Mouse (Mus musculus): ENCODE data around the gene Gjc2. TPM values are rescaled to one million over a fixed set of nuclear protein-coding genes. Genes with fewer than 3 reads are reported as not detected.

Gene Gjc2
- polyA plus RNA-seq, 1 experiment from 2014 or later: 0.25 TPM

Other genes with a start within 250 kb of the Gjc2 start
- gene Rnf187, start 244.3 kb downstream of the Gjc2 start, polyA plus RNA-seq (2015; fragmentation: Nextera tagmentation; extraction: Ambion mirVana): 245 and 261 TPM in 2 replicates
- 35.8 and 40.7 TPM in 2 replicates for gene Hist3h2ba, start 234.3 kb downstream of the Gjc2 start, polyA plus RNA-seq (2015; fragmentation: Nextera tagmentation; extraction: Ambion mirVana)
- gene Hist3h2a, start 228.5 kb downstream of the Gjc2 start, polyA plus RNA-seq (2015; fragmentation: Nextera tagmentation; extraction: Ambion mirVana): 29.6 and 29.9 TPM in 2 replicates
- gene Trim17, start 228.5 kb downstream of the Gjc2 start, polyA plus RNA-seq (2015; fragmentation: Nextera tagmentation; extraction: Ambion mirVana): 0.87 and 1.7 TPM in 2 replicates
- gene Trim11, start 205.1 kb downstream of the Gjc2 start, polyA plus RNA-seq (2015; fragmentation: Nextera tagmentation; extraction: Ambion mirVana): 23.8 and 24.0 TPM in 2 replicates
- gene Obscn, start 46.8 kb downstream of the Gjc2 start, polyA plus RNA-seq (2015; fragmentation: Nextera tagmentation; extraction: Ambion mirVana): 1.5 and 1.7 TPM in 2 replicates
- 3.5 and 4.4 TPM in 2 replicates for gene Iba57, start 19.5 kb downstream of the Gjc2 start, polyA plus RNA-seq (2015; fragmentation: Nextera tagmentation; extraction: Ambion mirVana)
- 136 and 138 TPM in 2 replicates for gene Guk1, start 9.0 kb upstream of the Gjc2 start, polyA plus RNA-seq (2015; fragmentation: Nextera tagmentation; extraction: Ambion mirVana)
- gene Mrpl55, start 19.3 kb upstream of the Gjc2 start, polyA plus RNA-seq (2015; fragmentation: Nextera tagmentation; extraction: Ambion mirVana): 90.5 and 91.5 TPM in 2 replicates
- 34.1 and 37.4 TPM in 2 replicates for gene 2310033P09Rik, start 25.1 kb upstream of the Gjc2 start, polyA plus RNA-seq (2015; fragmentation: Nextera tagmentation; extraction: Ambion mirVana)
- 702 and 716 TPM in 2 replicates for gene Arf1, start 45.1 kb upstream of the Gjc2 start, polyA plus RNA-seq (2015; fragmentation: Nextera tagmentation; extraction: Ambion mirVana)
- gene Wnt3a, start 107.5 kb upstream of the Gjc2 start, polyA plus RNA-seq (2015; fragmentation: Nextera tagmentation; extraction: Ambion mirVana): 2.6 and 3.1 TPM in 2 replicates
- 8.1 and 8.9 TPM in 2 replicates for gene Wnt9a, start 123.7 kb upstream of the Gjc2 start, polyA plus RNA-seq (2015; fragmentation: Nextera tagmentation; extraction: Ambion mirVana)
- gene Prss38, start 192.4 kb upstream of the Gjc2 start, polyA plus RNA-seq (2015; fragmentation: Nextera tagmentation; extraction: Ambion mirVana): 0.11 TPM in 1 of 2 replicates, not detected in the other

Measured in limb, embryonic 13.5 days (tissue).